Mouse (Mus musculus) left cerebral cortex, postnatal 14 days (tissue): ENCODE measurements around the gene Acsm1. TPM values are rescaled to one million over a fixed set of nuclear protein-coding genes. Genes with fewer than 3 reads are reported as not detected.
A peak's percentile ranks its signal among the peaks of the same experiment; 100 is the strongest.

Source experiments
- DNase-seq, 2 experiments: peaks; one replicate each; pipeline ENCODE4 v3.0.0; 2021 to 2022; ENCODE audit warnings: low spot score in 2 of 2, mixed read lengths in 1 of 2
- intact Hi-C: fragments of 180-260 bp; cut with DNase I; formaldehyde crosslinking; loops from one replicate; pipeline ENCODE4 v1.15.1; 2025
- total RNA-seq, 2 experiments: library from RNA; stranded (reverse); gene quantifications; 2 replicates each; pipeline ENCODE4 v1.2.3; 2021

Gene Acsm1
- total RNA-seq, 2 experiments from 2014 or later: not detected

DNA sequence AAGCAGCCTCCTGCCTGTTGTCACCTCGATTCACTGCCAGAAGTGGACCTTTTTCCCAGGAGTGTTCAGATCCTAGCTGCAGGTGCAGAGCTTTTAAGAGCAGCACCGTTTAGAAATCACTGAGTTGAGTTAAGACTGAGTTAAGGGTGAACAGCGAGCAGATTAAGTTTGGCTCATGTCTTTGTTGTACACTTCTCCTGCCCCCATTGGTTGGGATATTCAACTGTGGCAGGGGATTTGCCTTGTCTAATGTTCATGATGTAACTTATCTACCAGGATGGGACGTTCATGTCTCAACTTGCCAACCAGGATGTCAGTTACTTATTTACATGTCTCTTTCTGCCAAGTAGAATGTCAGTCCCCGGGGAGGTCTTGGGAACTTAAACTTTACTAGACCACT, 35.5 kb downstream of the Acsm1 start:
- no peak for DNase-seq
- intact Hi-C loops: no loop called here

GRCm38 (mm10) chr7:119667893-119668292, 61.1 kb downstream of the Acsm1 start:
- DNase-seq: no peak
- intact Hi-C loops: no loop called here

DNA sequence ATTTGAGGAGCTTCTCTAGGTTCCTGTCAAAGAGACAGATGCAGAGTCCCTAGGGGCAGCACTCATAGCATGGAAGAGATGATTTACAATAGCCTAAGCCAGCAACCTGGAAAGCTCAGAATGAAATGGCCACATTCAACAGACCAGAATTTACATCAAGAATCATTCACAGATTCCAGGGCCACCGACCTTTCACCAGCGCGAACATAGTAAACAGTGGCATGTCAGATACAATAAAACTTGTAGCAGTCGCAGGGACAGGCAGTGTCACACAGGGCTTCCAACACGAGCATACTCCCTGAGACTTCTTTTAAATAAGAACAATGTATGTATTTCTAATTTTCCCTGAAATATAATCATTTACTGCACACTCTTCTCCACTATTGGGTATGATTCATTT, 63.6 kb downstream of the Acsm1 start:
- intact Hi-C loops: no loop called here
- DNase-seq: no peak

DNA sequence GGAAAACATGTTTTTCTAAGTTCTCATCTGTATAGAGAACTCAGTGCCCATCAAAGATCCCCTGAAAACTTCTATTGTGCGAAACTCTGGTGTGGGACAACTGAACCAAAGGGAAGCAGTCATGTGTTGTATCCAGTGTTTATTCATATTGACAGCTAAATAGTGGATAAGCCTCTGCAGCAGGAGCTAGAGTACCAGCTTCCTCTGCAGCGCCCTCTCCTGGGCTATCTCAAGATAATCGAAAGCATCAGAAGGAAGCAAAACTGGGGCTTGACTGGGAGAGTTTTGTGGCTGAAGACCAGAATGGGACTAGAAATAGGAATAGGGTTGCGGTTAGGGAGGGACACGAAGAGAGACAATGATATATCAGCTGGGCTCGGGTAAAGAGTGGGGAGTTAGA, 64.1 kb downstream of the Acsm1 start:
- peak; percentile 6 to 8 for DNase-seq
- intact Hi-C loops: no loop called here

DNA sequence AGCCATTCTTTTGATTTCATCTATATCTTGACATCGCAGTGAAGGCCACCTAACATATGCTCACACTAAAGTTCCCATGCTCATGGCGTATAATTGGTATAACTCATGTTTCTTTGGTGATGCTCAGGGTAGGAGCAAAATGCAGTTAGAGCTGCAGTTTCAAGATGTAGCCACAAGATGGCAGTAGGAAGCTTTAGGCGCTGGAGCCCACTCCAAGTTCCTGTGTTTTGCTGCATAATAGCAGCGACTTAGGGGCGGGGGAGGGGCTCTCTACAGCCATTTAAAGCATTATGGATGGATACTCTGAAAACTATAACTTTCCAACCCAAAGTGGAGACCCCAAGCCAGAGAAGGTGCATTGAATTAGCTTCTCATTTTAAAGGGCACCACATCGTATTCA, 66.6 kb downstream of the Acsm1 start:
- DNase-seq: peak; percentile 59 to 66
- intact Hi-C loops: no loop called here

DNA sequence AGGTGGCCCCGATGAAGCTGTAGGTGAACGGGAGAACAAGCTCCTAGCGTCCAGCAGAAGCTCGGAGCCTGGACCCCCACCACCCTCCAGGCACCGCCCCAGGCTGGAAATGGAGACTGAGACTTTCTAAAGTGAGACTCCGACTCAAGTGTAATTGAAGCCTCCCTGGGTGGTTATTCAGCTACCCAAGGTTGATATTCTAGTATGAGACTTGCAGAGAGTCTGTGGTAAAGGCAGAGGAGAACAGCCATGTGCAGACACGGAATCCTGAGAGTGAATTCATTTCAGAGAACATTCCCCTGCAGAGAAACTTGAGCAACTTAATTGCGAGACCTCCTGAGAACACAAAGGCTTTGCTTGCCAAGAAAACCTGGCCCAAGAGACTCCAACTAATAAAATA, 73.3 kb downstream of the Acsm1 start:
- intact Hi-C loops: no loop called here
- DNase-seq: no peak

- no peak for DNase-seq
- intact Hi-C loops: no loop called here
These were observed 75.9 kb downstream of the Acsm1 start for GRCm38 (mm10) chr7:119682699-119683098.

DNA sequence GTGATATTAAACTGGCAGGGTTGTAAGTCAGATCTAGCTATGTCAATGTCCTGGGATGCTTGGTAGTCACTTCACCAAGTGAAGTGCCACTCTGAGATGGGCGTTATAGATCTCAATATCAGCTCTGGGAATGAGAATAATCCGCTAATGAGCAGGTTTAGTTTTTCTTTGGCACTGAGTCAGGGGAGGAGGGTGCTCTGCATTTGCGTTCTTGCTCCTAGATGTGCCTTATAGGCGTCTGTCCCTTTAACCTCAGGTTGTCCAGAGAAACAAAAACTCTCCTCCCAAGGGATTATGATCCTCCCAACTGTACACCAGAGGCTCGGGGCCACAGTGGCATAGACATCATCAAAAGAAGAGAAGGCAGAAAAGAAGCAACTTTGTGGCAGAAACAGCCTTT, 82.9 kb downstream of the Acsm1 start, which contains the start of gene Acsm4:
Acsm4 (plus strand) TSS at position 301 of the 400 bp plus-strand sequence.
- intact Hi-C loops: no loop called here
- DNase-seq: no peak

DNA sequence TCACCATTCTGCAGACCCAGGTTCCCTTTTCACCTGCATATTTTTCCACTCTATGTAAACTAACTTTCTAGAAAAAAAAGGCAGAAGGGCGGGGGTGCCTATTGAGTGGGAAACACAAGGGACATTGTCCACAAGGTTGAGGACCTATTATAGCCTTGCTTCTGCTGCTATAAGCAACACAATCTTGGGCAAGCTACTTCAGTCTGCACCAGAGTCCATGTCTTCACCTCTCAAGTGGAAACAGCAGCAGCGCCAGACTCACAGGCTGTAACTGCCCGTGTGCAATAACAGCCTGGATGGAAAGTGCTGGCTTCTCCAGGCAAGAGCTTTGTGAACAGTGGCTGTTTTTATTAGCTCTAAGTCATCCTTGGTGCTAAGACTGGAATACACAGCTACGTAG, 85.5 kb downstream of the Acsm1 start:
- intact Hi-C loops: no loop called here
- no peak for DNase-seq

GRCm38 (mm10) chr7:119694926-119695325, 88.1 kb downstream of the Acsm1 start:
- DNase-seq: no peak
- intact Hi-C loops: no loop called here

Other genes starting within 250 kb of the Acsm1 start
- gene Gp2, start 147.7 kb upstream of the Acsm1 start, total RNA-seq: not detected
- gene Umod, start 127.7 kb upstream of the Acsm1 start, total RNA-seq: not detected
- under 1 TPM; 0.42 to 0.72 TPM for gene Acsm5, start 87.6 kb upstream of the Acsm1 start, total RNA-seq
- not detected for gene Pdilt, start 83.5 kb upstream of the Acsm1 start, total RNA-seq
- not detected for gene Acsm2, start 52.7 kb upstream of the Acsm1 start, total RNA-seq
- not detected for gene Acsm4, start 83.0 kb downstream of the Acsm1 start, total RNA-seq
- gene Thumpd1, start 113.8 kb downstream of the Acsm1 start, total RNA-seq: 10 to 100 TPM; 33.8 to 38.8 TPM
- not detected for gene Acsm3, start 153.9 kb downstream of the Acsm1 start, total RNA-seq
- 1 to 10 TPM; 1.4 to 2.8 TPM for gene Rexo5, start 187.0 kb downstream of the Acsm1 start, total RNA-seq
- 1 to 10 TPM; 6.8 to 7.4 TPM for gene Eri2, start 187.0 kb downstream of the Acsm1 start, total RNA-seq